Mouse (Mus musculus) spleen, adult 2 months (tissue): ENCODE measurements at regions not wholly inside any gene's neighbourhood (a gene's known extent, or its start where the extent isn't known, plus 50 kb on each side); places are given as distances from the start of the nearest gene placed in this dataset.

Source experiments
- CTCF ChIP-seq: fragments of 200-500 bp; IDR thresholded peaks from 2 replicates; pipeline ENCODE4 v1.5.1; 2011; ENCODE audit warnings: mild to moderate bottlenecking, inconsistent platforms; ENCODE audit not compliant: insufficient read depth, insufficient read length, insufficient replicate concordance; ENCODE audit errors: extremely low read depth
- POLR2A ChIP-seq: fragments of 200-500 bp; IDR thresholded peaks from 2 replicates; pipeline ENCODE4 v1.6.1; 2011; ENCODE audit warnings: low read depth, low read length, inconsistent platforms

- no peak for TF ChIP-seq POLR2A
- no peak for TF ChIP-seq CTCF
Measured at GRCm38 (mm10) chr1:185819044-185819443, 298.1 kb downstream of the Lyplal1 start.
